Mouse (Mus musculus): ENCODE data around the gene Zfp282. TPM values are rescaled to one million over a fixed set of nuclear protein-coding genes. Genes with fewer than 3 reads are reported as not detected.

The Zfp282 gene
- polyA plus RNA-seq, 1 experiment from 2014 or later = 5.3 TPM

DNA sequence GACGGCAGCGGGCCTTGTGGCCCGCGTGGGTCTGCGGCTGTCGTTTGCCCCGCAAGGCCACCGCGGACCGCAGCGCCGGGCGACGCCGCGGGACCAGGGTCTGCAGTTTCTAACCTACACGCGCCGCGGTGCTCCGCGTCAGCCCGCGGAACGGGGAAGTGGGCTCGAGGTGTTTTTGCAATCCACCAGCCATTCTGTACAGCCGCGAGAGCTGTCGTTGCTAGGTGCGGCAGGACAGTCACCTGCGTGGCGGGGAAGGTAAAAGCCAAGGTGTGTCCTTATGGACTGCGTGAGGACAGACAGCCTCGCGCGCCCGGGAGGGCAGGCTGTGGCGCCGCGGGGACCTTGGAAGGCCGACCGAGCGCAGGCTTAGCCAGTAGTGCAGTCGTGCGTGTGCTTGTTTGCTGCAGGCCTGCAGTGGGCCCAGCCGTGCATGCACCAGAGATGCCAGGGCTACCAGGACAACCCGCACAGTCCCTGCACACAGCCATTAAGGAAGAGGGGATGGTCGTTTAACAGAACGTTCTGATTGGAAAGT is 41.0 kb upstream of the Zfp282 start:
- H3K4me3 ChIP-seq (ENCODE audit: low read depth, low read length) = peak overlapping the region; percentile 89
- TF ChIP-seq CTCF (IDR thresholded peaks at IDR 0.05; ENCODE audit: low read depth) = no peak
- H3K4me1 ChIP-seq (replicated peaks; ENCODE audit: control insufficient read depth, insufficient read depth, low read length) = 0 out of 2 replicates have a peak, but pooled peaks cover 4% of the 10 kb centered on the region
- under 1% methylated on average over 49 of the region's 49 CpGs for WGBS
- peak; percentile 75 for ATAC-seq
- peaks cover 4% of the 10 kb centered on the region; the same call in 1 of the 2 replicates for H3K36me3 ChIP-seq (ENCODE audit: control insufficient read depth, insufficient read depth)
- H3K27ac ChIP-seq (ENCODE audit: low read depth, low read length) = peak overlapping the region; percentile 96
- H3K9me3 ChIP-seq (ENCODE audit: control insufficient read depth) = no peaks in the 10 kb centered on the region
- H3K9ac ChIP-seq (ENCODE audit: low read depth, low read length) = peak overlapping the region; percentile 96
- H3K27me3 ChIP-seq (replicated peaks; ENCODE audit: control insufficient read depth, insufficient read depth, low read length) = no peaks in the 10 kb centered on the region
- H3K4me2 ChIP-seq (replicated peaks; ENCODE audit: low read depth) = peak overlapping the region; percentile 76

- ATAC-seq = no peak
- Histone ChIP-seq H3K27me3 (replicated peaks; ENCODE audit: control insufficient read depth, insufficient read depth, low read length) (no peaks in the 10 kb centered on the region), H3K4me1 (replicated peaks; ENCODE audit: control insufficient read depth, insufficient read depth, low read length) (0 out of 2 replicates have a peak, but pooled peaks cover 4% of the 10 kb centered on the region), H3K4me2 (replicated peaks; ENCODE audit: low read depth) (no peak overlapping the region), H3K27ac (ENCODE audit: low read depth, low read length) (no peak overlapping the region), H3K36me3 (ENCODE audit: control insufficient read depth, insufficient read depth) (peaks cover 6% of the 10 kb centered on the region; the same call in 1 of the 2 replicates), H3K4me3 (ENCODE audit: low read depth, low read length) (no peak overlapping the region), H3K9ac (ENCODE audit: low read depth, low read length) (no peak overlapping the region), H3K9me3 (ENCODE audit: control insufficient read depth) (no peaks in the 10 kb centered on the region)
- WGBS = 45% methylated on average over 2 of the region's 2 CpGs
- TF ChIP-seq CTCF (IDR thresholded peaks at IDR 0.05; ENCODE audit: low read depth) = no peak
These were observed 39.4 kb upstream of the Zfp282 start for GRCm38 (mm10) chr6:47837630-47838029.

GRCm38 (mm10) chr6:47841077-47841476 is 35.9 kb upstream of the Zfp282 start:
- Histone ChIP-seq H3K4me2 (replicated peaks; ENCODE audit: low read depth) (no peak overlapping the region), H3K9ac (ENCODE audit: low read depth, low read length) (no peak overlapping the region), H3K4me1 (replicated peaks; ENCODE audit: control insufficient read depth, insufficient read depth, low read length) (0 out of 2 replicates have a peak, but pooled peaks cover 4% of the 10 kb centered on the region), H3K27me3 (replicated peaks; ENCODE audit: control insufficient read depth, insufficient read depth, low read length) (no peaks in the 10 kb centered on the region), H3K36me3 (ENCODE audit: control insufficient read depth, insufficient read depth) (peaks cover 6% of the 10 kb centered on the region; the same call in 1 of the 2 replicates), H3K9me3 (ENCODE audit: control insufficient read depth) (no peaks in the 10 kb centered on the region), H3K27ac (ENCODE audit: low read depth, low read length) (no peak overlapping the region), H3K4me3 (ENCODE audit: low read depth, low read length) (no peak overlapping the region)
- ATAC-seq = no peak
- no peak for TF ChIP-seq CTCF (IDR thresholded peaks at IDR 0.05; ENCODE audit: low read depth)
- WGBS = 89% methylated on average over 1 of the region's 1 CpGs

DNA sequence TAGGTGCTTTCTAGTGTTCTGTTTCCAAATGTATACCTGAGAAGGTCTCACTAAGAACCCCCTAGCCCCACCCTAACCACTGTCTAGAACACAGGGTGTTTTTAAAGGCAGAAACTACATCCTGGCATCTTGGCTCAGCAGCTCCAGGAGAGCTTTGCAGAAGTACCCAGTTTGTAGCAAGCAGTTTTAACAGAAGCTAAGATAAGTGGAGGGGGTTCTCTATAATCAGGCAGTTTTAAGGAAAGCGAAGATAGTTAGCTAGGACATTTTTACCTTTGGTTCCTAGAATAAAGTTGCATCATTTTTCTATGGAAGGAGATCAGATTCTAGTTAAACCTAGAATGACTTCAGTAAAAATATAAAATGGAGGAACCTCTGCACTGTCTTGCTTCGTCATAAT is 35.2 kb upstream of the Zfp282 start:
- Histone ChIP-seq H3K9ac (ENCODE audit: low read depth, low read length) (no peak overlapping the region), H3K27ac (ENCODE audit: low read depth, low read length) (no peak overlapping the region), H3K4me2 (replicated peaks; ENCODE audit: low read depth) (no peak overlapping the region), H3K4me1 (replicated peaks; ENCODE audit: control insufficient read depth, insufficient read depth, low read length) (0 out of 2 replicates have a peak, but pooled peaks cover 4% of the 10 kb centered on the region), H3K4me3 (ENCODE audit: low read depth, low read length) (no peak overlapping the region), H3K27me3 (replicated peaks; ENCODE audit: control insufficient read depth, insufficient read depth, low read length) (no peaks in the 10 kb centered on the region), H3K9me3 (ENCODE audit: control insufficient read depth) (no peaks in the 10 kb centered on the region), H3K36me3 (ENCODE audit: control insufficient read depth, insufficient read depth) (peaks cover 6% of the 10 kb centered on the region; the same call in 1 of the 2 replicates)
- no peak for ATAC-seq
- 96% methylated on average over 2 of the region's 2 CpGs for WGBS
- TF ChIP-seq CTCF (IDR thresholded peaks at IDR 0.05; ENCODE audit: low read depth) = no peak

DNA sequence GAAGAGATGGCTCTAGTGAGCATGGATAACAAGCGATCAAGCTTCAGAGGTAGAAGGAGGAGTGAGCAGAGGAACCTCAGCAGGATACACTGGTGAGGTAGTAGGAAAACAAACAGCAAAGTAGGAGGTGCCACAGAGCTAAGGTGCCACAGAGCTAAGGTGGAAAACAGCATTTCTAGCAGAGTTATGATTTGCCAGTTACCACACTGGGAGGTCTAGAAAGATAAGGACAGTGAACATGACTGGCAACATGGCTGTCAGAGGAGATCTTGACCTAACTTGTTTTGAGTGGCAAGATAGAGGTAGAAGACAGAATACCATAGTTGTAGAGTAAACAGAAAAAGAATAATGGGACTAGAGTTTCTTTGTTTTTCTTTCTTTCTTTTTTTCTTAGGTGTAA is 34.7 kb upstream of the Zfp282 start:
- no peak overlapping the region for H3K27ac ChIP-seq (ENCODE audit: low read depth, low read length)
- WGBS = 84% methylated on average over 1 of the region's 1 CpGs
- 0 out of 2 replicates have a peak, but pooled peaks cover 4% of the 10 kb centered on the region for H3K4me1 ChIP-seq (replicated peaks; ENCODE audit: control insufficient read depth, insufficient read depth, low read length)
- no peaks in the 10 kb centered on the region for H3K27me3 ChIP-seq (replicated peaks; ENCODE audit: control insufficient read depth, insufficient read depth, low read length)
- no peak for ATAC-seq
- no peak for TF ChIP-seq CTCF (IDR thresholded peaks at IDR 0.05; ENCODE audit: low read depth)
- no peak overlapping the region for H3K4me2 ChIP-seq (replicated peaks; ENCODE audit: low read depth)
- no peaks in the 10 kb centered on the region for H3K9me3 ChIP-seq (ENCODE audit: control insufficient read depth)
- peaks cover 6% of the 10 kb centered on the region; the same call in 1 of the 2 replicates for H3K36me3 ChIP-seq (ENCODE audit: control insufficient read depth, insufficient read depth)
- no peak overlapping the region for H3K9ac ChIP-seq (ENCODE audit: low read depth, low read length)
- no peak overlapping the region for H3K4me3 ChIP-seq (ENCODE audit: low read depth, low read length)

GRCm38 (mm10) chr6:47845779-47846178 is 31.2 kb upstream of the Zfp282 start:
- H3K9me3 ChIP-seq (ENCODE audit: control insufficient read depth) = no peaks in the 10 kb centered on the region
- no peak for ATAC-seq

More at GRCm38 (mm10) chr6:47845779-47846178, 31.2 kb upstream of the Zfp282 start:
- no peak for TF ChIP-seq CTCF (IDR thresholded peaks at IDR 0.05; ENCODE audit: low read depth)
- H3K4me1 ChIP-seq (replicated peaks; ENCODE audit: control insufficient read depth, insufficient read depth, low read length) = no peaks in the 10 kb centered on the region
- no peak overlapping the region for H3K4me2 ChIP-seq (replicated peaks; ENCODE audit: low read depth)
- 0 out of 2 replicates have a peak, but pooled peaks cover 4% of the 10 kb centered on the region for H3K36me3 ChIP-seq (ENCODE audit: control insufficient read depth, insufficient read depth)
- no peak overlapping the region for H3K9ac ChIP-seq (ENCODE audit: low read depth, low read length)
- no peak overlapping the region for H3K4me3 ChIP-seq (ENCODE audit: low read depth, low read length)
- H3K27ac ChIP-seq (ENCODE audit: low read depth, low read length) = no peak overlapping the region
- H3K27me3 ChIP-seq (replicated peaks; ENCODE audit: control insufficient read depth, insufficient read depth, low read length) = no peaks in the 10 kb centered on the region

Measured in intestine, postnatal 0 days (tissue).